Mouse (Mus musculus) erythroblast, embryonic 14.5 days (primary cell): ENCODE data around the gene Zfp281.

Experiments used
- GATA1 ChIP-seq: IDR thresholded peaks from 2 replicates; pipeline ENCODE4 v1.6.1; 2012; ENCODE audit warnings: low read length, inconsistent platforms, mixed read lengths
- TAL1 ChIP-seq: IDR thresholded peaks from 3 replicates; pipeline ENCODE4 v1.6.1; 2012; ENCODE audit warnings: low read length, inconsistent platforms, mixed read lengths

DNA sequence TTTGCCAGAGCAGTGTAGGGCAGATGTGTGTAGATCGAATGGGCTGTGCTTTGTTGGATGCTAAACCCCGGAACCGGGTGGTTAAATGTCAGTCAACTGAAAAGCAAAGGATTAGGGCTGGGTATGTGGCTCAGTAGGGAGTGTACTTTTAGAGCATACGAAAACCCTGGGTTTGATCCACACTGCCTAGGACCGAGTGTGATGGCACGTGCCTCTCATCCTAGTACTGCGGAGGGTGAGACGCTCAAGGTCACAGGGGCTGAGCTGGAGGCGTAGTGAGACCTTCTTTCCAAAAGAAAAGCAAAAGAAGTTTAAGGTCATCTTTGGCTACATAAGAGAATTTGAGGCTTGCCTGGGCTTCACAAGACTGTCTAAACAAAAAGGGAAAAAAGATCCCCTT is 34.6 kb downstream of the Zfp281 start:
- TF ChIP-seq TAL1: no peak
- no peak for TF ChIP-seq GATA1
